Mouse (Mus musculus) forebrain, embryonic 11.5 days (tissue): ENCODE results near the gene Memo1. TPM values are rescaled to one million over a fixed set of nuclear protein-coding genes. Genes with fewer than 3 reads are reported as not detected.

Experiments
- ATAC-seq: fragments of 200-750 bp; cut with Nextera tagmentation; replicated peaks from 2 replicates; pipeline ENCODE4 v1.8.0; 2017; ENCODE audit warnings: moderate TSS enrichment; ENCODE audit not compliant: low FRiP score
- DNase-seq: peaks from one replicate; pipeline ENCODE4 v3.0.0-alpha.2; 2017; ENCODE audit warnings: low spot score
- H3K27ac ChIP-seq: fragments of 300-500 bp; sonication (generic); 2 replicates; pipeline ENCODE4 v1.5.1; 2014; ENCODE audit warnings: low read depth, low read length
- H3K27me3 ChIP-seq: fragments of 300-500 bp; sonication (generic); 2 replicates; pipeline ENCODE4 v1.6.1; 2014; ENCODE audit warnings: mild to moderate bottlenecking, low read length, mixed read lengths; ENCODE audit not compliant: control insufficient read depth, insufficient read depth
- H3K36me3 ChIP-seq: fragments of 300-500 bp; sonication (generic); 2 replicates; pipeline ENCODE4 v1.6.1; 2014; ENCODE audit warnings: mild to moderate bottlenecking, low read length, moderate library complexity, mixed read lengths; ENCODE audit not compliant: control insufficient read depth, insufficient read depth
- H3K4me1 ChIP-seq: fragments of 300-500 bp; sonication (generic); replicated peaks from 2 replicates; pipeline ENCODE4 v1.6.1; 2014; ENCODE audit warnings: low read length, mixed read lengths; ENCODE audit not compliant: control insufficient read depth, insufficient read depth
- H3K4me2 ChIP-seq: fragments of 300-500 bp; sonication (generic); 2 replicates; pipeline ENCODE4 v1.6.1; 2014; ENCODE audit warnings: low read depth, mild to moderate bottlenecking, low read length, moderate library complexity, mixed read lengths; ENCODE audit not compliant: severe bottlenecking
- H3K4me3 ChIP-seq: fragments of 300-500 bp; sonication (generic); 2 replicates; pipeline ENCODE4 v1.5.1; 2014; ENCODE audit warnings: low read depth, low read length
- H3K9ac ChIP-seq: fragments of 300-500 bp; sonication (generic); 2 replicates; pipeline ENCODE4 v1.6.1; 2014; ENCODE audit warnings: low read length
- H3K9me3 ChIP-seq: fragments of 300-500 bp; sonication (generic); 2 replicates; pipeline ENCODE4 v1.6.1; 2016; ENCODE audit warnings: low read length, mixed read lengths; ENCODE audit not compliant: control insufficient read depth
- WGBS: fragments of 180-500 bp; shearing (Covaris S2); extraction: QIAGEN DNeasy Blood & Tissue Kit; methylation state at CpG from one replicate; pipeline ENCODE4 v1.1.7; 2014; 5-methylcytosine and 5-hydroxymethylcytosine counted together
- polyA plus RNA-seq: library from polyadenylated mRNA; unstranded; fragments of >200 nt; fragmentation: Nextera tagmentation; extraction: Ambion mirVana; gene quantifications from 2 replicates; pipeline ENCODE4 v1.2.1, GENCODE M21; 2014

Memo1 gene
- polyA plus RNA-seq, 1 experiment from 2014 or later: 77.9 TPM

- DNase-seq (no peak), ATAC-seq (no peak)
- Histone ChIP-seq H3K4me1 (no peaks in the 10 kb centered on the region), H3K9me3 (no peaks in the 10 kb centered on the region), H3K4me3 (no peak overlapping the region), H3K27me3 (no peaks in the 10 kb centered on the region), H3K9ac (no peak overlapping the region), H3K36me3 (no peaks in the 10 kb centered on the region; the same call in 1 of the 2 replicates), H3K4me2 (no peak overlapping the region), H3K27ac (no peak overlapping the region)
- WGBS: 93% methylated on average over 3 of the region's 3 CpGs
Observed at GRCm38 (mm10) chr17:74271541-74272268, 23.6 kb downstream of the Memo1 start.

GRCm38 (mm10) chr17:74270205-74270604 lies 25.1 kb downstream of the Memo1 start:
- no peak overlapping the region for H3K27ac ChIP-seq
- H3K4me3 ChIP-seq: no peak overlapping the region
- H3K36me3 ChIP-seq: no peaks in the 10 kb centered on the region; the same call in 1 of the 2 replicates
- 89% methylated on average over 2 of the region's 2 CpGs for WGBS
- no peaks in the 10 kb centered on the region for H3K27me3 ChIP-seq
- no peaks in the 10 kb centered on the region for H3K9me3 ChIP-seq
- H3K4me1 ChIP-seq: peaks cover 4% of the 10 kb centered on the region; the same call in 1 of the 2 replicates
- no peak overlapping the region for H3K9ac ChIP-seq
- ATAC-seq (no peak), DNase-seq (no peak)
- no peak overlapping the region for H3K4me2 ChIP-seq

- 91% methylated on average over 11 of the region's 11 CpGs for WGBS
- Histone ChIP-seq H3K36me3 (no peaks in the 10 kb centered on the region), H3K4me1 (peaks cover 5% of the 10 kb centered on the region; the same call in 1 of the 2 replicates), H3K4me3 (no peak overlapping the region), H3K4me2 (no peak overlapping the region), H3K27me3 (no peaks in the 10 kb centered on the region), H3K27ac (no peak overlapping the region), H3K9ac (no peak overlapping the region), H3K9me3 (no peaks in the 10 kb centered on the region)
- DNase-seq: no peak
- no peak for ATAC-seq
Observed at GRCm38 (mm10) chr17:74267415-74268180, 27.7 kb downstream of the Memo1 start.

- ATAC-seq (no peak), DNase-seq (no peak)
- no peak overlapping the region for H3K4me3 ChIP-seq
- peaks cover 5% of the 10 kb centered on the region; the same call in 1 of the 2 replicates for H3K4me1 ChIP-seq
- H3K4me2 ChIP-seq: no peak overlapping the region
- no peak overlapping the region for H3K27ac ChIP-seq
- no peaks in the 10 kb centered on the region for H3K9me3 ChIP-seq
- 54% methylated on average over 1 of the region's 1 CpGs for WGBS
- H3K9ac ChIP-seq: 0 out of 2 replicates have a peak overlapping the region, but pooled peaks have one; percentile 3
- H3K36me3 ChIP-seq: no peaks in the 10 kb centered on the region
- no peaks in the 10 kb centered on the region for H3K27me3 ChIP-seq
Observed at GRCm38 (mm10) chr17:74265636-74266035, 29.7 kb downstream of the Memo1 start.

GRCm38 (mm10) chr17:74265156-74265505 lies 30.2 kb downstream of the Memo1 start:
- Histone ChIP-seq H3K9ac (peak overlapping the region; percentile 3; the same call in 1 of the 2 replicates), H3K4me1 (peaks cover 5% of the 10 kb centered on the region; the same call in 1 of the 2 replicates), H3K36me3 (no peaks in the 10 kb centered on the region), H3K4me3 (no peak overlapping the region), H3K9me3 (no peaks in the 10 kb centered on the region), H3K4me2 (no peak overlapping the region), H3K27me3 (no peaks in the 10 kb centered on the region), H3K27ac (peak overlapping the region; percentile 26; the same call in 1 of the 2 replicates)
- 26% methylated on average over 5 of the region's 5 CpGs for WGBS
- DNase-seq (no peak), ATAC-seq (0 out of 2 replicates have a peak, but pooled peaks have one; percentile 42)

GRCm38 (mm10) chr17:74264333-74265155 lies 30.8 kb downstream of the Memo1 start:
- ATAC-seq: 0 out of 2 replicates have a peak, but pooled peaks have one; percentile 7
- no peak for DNase-seq
- H3K36me3 ChIP-seq: no peaks in the 10 kb centered on the region
- H3K4me3 ChIP-seq: no peak overlapping the region
- H3K9me3 ChIP-seq: no peaks in the 10 kb centered on the region
- no peak overlapping the region for H3K9ac ChIP-seq
- no peaks in the 10 kb centered on the region for H3K27me3 ChIP-seq
- no peak overlapping the region for H3K4me2 ChIP-seq
- WGBS: 61% methylated on average over 3 of the region's 3 CpGs
- H3K4me1 ChIP-seq: peaks cover 5% of the 10 kb centered on the region; the same call in 1 of the 2 replicates
- H3K27ac ChIP-seq: peak overlapping the region; percentile 26; the same call in 1 of the 2 replicates

GRCm38 (mm10) chr17:74262415-74262814 lies 32.9 kb downstream of the Memo1 start:
- H3K9ac ChIP-seq: no peak overlapping the region
- H3K27me3 ChIP-seq: no peaks in the 10 kb centered on the region
- H3K4me3 ChIP-seq: no peak overlapping the region
- no peak for ATAC-seq
- H3K9me3 ChIP-seq: no peaks in the 10 kb centered on the region
- H3K27ac ChIP-seq: no peak overlapping the region
- no peak overlapping the region for H3K4me2 ChIP-seq
- DNase-seq: no peak
- H3K4me1 ChIP-seq: peaks cover 5% of the 10 kb centered on the region; the same call in 1 of the 2 replicates
- no peaks in the 10 kb centered on the region for H3K36me3 ChIP-seq
- 88% methylated on average over 3 of the region's 3 CpGs for WGBS

GRCm38 (mm10) chr17:74245284-74245683 lies 50.0 kb downstream of the Memo1 start:
- H3K27me3 ChIP-seq: no peaks in the 10 kb centered on the region
- no peaks in the 10 kb centered on the region for H3K9me3 ChIP-seq
- ATAC-seq: no peak
- H3K4me1 ChIP-seq: no peaks in the 10 kb centered on the region
- no peak overlapping the region for H3K9ac ChIP-seq
- WGBS: 83% methylated on average over 1 of the region's 1 CpGs
- no peak for DNase-seq
- no peak overlapping the region for H3K4me2 ChIP-seq
- no peak overlapping the region for H3K27ac ChIP-seq
- H3K4me3 ChIP-seq: no peak overlapping the region
- no peaks in the 10 kb centered on the region; the same call in 1 of the 2 replicates for H3K36me3 ChIP-seq
